Mouse (Mus musculus) spleen, adult 10 weeks (tissue): Measurements from ENCODE around the gene Prg3. TPM values are rescaled to one million over a fixed set of nuclear protein-coding genes. Genes with fewer than 3 reads are reported as not detected.

Experiments used
- polyA plus RNA-seq: library from polyadenylated mRNA; stranded (reverse); fragments of 350-450 nt; fragmentation: Illumina TruSeq; extraction: RNeasy Lipid Tissue Mini Kit (QIAGEN cat#74804); gene quantifications from one replicate; pipeline ENCODE4 v1.2.3, GENCODE M21; 2015; ENCODE audit warnings: low replicate concordance; ENCODE audit not compliant: insufficient read depth

Gene Prg3
- polyA plus RNA-seq, result 30.0 TPM

DNA sequence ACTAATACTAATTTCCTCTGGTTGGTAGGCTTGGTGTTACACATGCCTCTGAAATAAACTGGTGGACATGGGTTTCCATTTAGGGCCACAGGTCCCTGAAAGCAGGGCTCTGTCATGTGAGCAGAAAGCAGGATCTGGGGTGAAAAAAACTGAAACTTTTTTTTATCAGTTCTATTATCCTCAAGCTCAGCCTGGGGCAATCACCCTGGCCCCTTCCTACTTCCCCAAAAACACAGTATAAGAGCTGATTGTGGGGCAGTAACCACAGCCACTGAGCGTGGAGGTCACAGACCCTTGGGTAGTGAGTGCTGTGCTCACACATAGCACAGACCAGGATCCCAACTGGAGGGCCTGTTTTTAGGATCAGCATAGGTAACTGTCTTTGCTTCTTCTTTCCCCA, at the start of gene Prg3:
Prg3 (plus strand) TSS at position 286 of the 400 bp plus-strand sequence.

DNA sequence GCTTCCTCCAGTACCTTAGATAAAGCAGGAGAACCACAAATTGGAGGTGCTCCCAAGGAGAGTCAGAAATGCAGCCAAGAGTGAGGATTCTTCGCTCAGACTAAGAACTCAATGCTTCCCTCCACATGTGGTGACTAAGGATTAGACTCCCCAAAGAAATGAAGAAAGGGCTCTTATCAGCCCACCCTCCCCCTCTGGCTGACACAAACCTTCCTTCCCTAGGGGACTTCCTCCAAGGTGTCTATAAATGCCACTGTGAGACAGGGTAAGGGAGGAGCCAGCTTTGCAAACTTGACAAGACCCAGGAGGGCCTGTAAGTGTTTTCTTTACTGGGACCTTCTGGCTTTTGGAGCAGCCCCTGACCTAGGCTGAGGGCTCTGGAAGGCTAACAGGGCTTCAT, 7.8 kb upstream of the Prg3 start, which contains the start of gene Prg2:
Prg2 (plus strand) TSS at position 274 of the 400 bp plus-strand sequence.

DNA sequence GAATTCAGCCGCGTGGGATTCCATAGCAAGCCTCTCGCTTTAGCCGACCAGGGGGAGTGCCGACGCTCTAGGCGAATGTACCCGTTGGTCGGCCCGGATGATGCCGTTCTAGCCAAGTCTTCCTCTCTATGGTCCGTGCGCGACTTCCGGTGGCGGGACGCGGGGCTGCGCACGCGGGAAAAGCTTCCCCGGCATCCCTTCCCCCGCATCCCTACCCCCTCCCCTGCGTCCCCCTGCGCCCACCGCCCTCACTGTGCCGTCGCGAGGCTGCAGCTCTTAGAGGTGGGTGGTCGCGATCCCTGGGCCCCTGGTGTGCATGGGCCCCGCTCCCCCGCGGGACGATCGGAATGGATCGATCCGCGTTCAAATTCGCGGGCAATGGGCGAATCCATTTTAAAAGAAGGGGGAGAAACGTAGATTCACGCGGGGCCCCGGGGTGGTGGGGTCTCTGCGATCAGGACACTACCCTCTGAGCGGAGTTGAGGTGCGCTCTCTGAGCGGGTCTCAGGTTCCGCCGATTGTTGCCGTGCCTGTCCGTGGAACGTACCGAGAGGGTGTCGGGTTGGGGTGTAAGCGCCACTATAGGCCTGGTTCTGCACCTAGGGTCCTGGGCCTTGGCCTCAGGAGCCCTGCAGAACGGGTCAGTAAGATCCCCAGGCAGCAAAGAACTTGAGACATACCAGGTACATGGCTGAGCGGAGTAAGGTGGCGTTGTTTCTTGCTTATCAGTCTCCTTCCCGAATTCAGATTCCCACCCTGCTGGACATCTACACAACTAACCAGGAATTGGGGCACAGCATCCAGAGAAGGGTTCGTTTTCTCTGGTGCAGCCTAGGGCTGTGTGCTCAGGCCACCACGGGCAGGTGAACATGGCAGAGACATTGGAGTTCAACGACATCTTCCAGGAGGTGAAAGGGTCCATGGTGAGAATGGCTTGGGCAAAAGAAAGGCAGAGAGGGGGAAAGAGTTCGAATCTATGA, 49.3 kb downstream of the Prg3 start, which contains the start of the genes Ssrp1 and P2rx3:
Ssrp1 (plus strand) TSS at position 188 of the 980 bp plus-strand sequence.
P2rx3 (minus strand) TSS at position 416 of the 980 bp plus-strand sequence.

Other genes starting within 250 kb of the Prg3 start
- not detected for gene Gm19426, start 244.6 kb upstream of the Prg3 start, polyA plus RNA-seq
- 159 TPM for gene Serping1, start 212.8 kb upstream of the Prg3 start, polyA plus RNA-seq
- 228 TPM for gene Ube2l6, start 189.4 kb upstream of the Prg3 start, polyA plus RNA-seq
- not detected for gene Smtnl1, start 165.6 kb upstream of the Prg3 start, polyA plus RNA-seq
- gene Timm10, start 161.2 kb upstream of the Prg3 start, polyA plus RNA-seq, result 16.9 TPM
- 16.0 TPM for gene Slc43a1, start 149.4 kb upstream of the Prg3 start, polyA plus RNA-seq
- gene Rtn4rl2, start 101.5 kb upstream of the Prg3 start, polyA plus RNA-seq, result not detected
- 48.3 TPM for gene Slc43a3, start 51.6 kb upstream of the Prg3 start, polyA plus RNA-seq
- gene Prg2, start 7.8 kb upstream of the Prg3 start, polyA plus RNA-seq, result 17.7 TPM
- gene Ssrp1, start 49.0 kb downstream of the Prg3 start, polyA plus RNA-seq, result 233 TPM
- gene P2rx3, start 49.2 kb downstream of the Prg3 start, polyA plus RNA-seq, result 0.95 TPM
- 8.3 TPM for gene Tnks1bp1, start 59.8 kb downstream of the Prg3 start, polyA plus RNA-seq
- 5.3 TPM for gene Aplnr, start 148.0 kb downstream of the Prg3 start, polyA plus RNA-seq
- gene Lrrc55, start 209.0 kb downstream of the Prg3 start, polyA plus RNA-seq, result 0.81 TPM